ENCODE assay signal across 9 mouse cellular contexts in genomic region chr15:99583463-99584344, GRCm38 (mm10). TPM values are rescaled to one million over a fixed set of nuclear protein-coding genes. Genes with fewer than 3 reads are reported as not detected.
A peak's percentile ranks its signal among the peaks of the same experiment; 100 is the strongest.
DNase-seq lines count a peak whose midpoint lies in the region; ATAC-seq and TF ChIP-seq lines count a peak whose summit lies in the region.
"Had no signal": no experiment of that assay in that cellular context is flagged by ENCODE, and none has a peak within 500 bp of the region (broad histone marks: within the 10 kb centered on the region; RNA-seq: fewer than 3 reads in every experiment).

No protein-coding gene starts in this region.

- H3K4me2 ChIP-seq in embryonic facial prominence, embryonic 15.5 days (replicated peaks): peak overlapping the region; percentile 53
- H3K4me2 ChIP-seq in limb, embryonic 14.5 days (replicated peaks; ENCODE audit: low read depth, low read length, severe bottlenecking): peak overlapping the region; percentile 51
- H3K4me2 ChIP-seq in midbrain, embryonic 15.5 days: peak overlapping the region; percentile 53

- peaks cover 20% of the 10 kb centered on the region for H3K4me1 ChIP-seq in embryonic facial prominence, embryonic 15.5 days
- H3K4me1 ChIP-seq in hindbrain, embryonic 10.5 days (replicated peaks): peaks cover 35% of the 10 kb centered on the region
- peaks cover 13% of the 10 kb centered on the region; the same call in 1 of the 2 replicates for H3K4me1 ChIP-seq in limb, embryonic 14.5 days (ENCODE audit: control insufficient read depth, insufficient read depth, low read length)
- H3K4me1 ChIP-seq in midbrain, embryonic 15.5 days: peaks cover 22% of the 10 kb centered on the region

- no peaks in the 10 kb centered on the region for H3K36me3 ChIP-seq in embryonic facial prominence, embryonic 15.5 days
- H3K36me3 ChIP-seq in hindbrain, embryonic 10.5 days: no peaks in the 10 kb centered on the region
- H3K36me3 ChIP-seq in limb, embryonic 14.5 days (ENCODE audit: control insufficient read depth, insufficient read depth, low read length): no peaks in the 10 kb centered on the region
- H3K36me3 ChIP-seq in midbrain, embryonic 15.5 days (replicated peaks): no peaks in the 10 kb centered on the region

- WGBS in embryonic facial prominence, embryonic 15.5 days: 2% methylated on average over 53 of the region's 54 CpGs
- WGBS in hindbrain, embryonic 10.5 days: 2% methylated on average over 54 of the region's 54 CpGs
- WGBS in limb, embryonic 14.5 days: 1% methylated on average over 47 of the region's 54 CpGs
- WGBS in midbrain, embryonic 15.5 days: 3% methylated on average over 54 of the region's 54 CpGs

- no peak overlapping the region for H3K9ac ChIP-seq in embryonic facial prominence, embryonic 15.5 days
- no peak overlapping the region for H3K9ac ChIP-seq in limb, embryonic 14.5 days (ENCODE audit: low read depth, low read length, severe bottlenecking)
- peak overlapping the region; percentile 31; the same call in 1 of the 2 replicates for H3K9ac ChIP-seq in midbrain, embryonic 15.5 days

- H3K9me3 ChIP-seq in embryonic facial prominence, embryonic 15.5 days (replicated peaks): no peaks in the 10 kb centered on the region
- no peaks in the 10 kb centered on the region for H3K9me3 ChIP-seq in hindbrain, embryonic 10.5 days
- no peaks in the 10 kb centered on the region for H3K9me3 ChIP-seq in limb, embryonic 14.5 days (ENCODE audit: control insufficient read depth, low read length)
- no peaks in the 10 kb centered on the region for H3K9me3 ChIP-seq in midbrain, embryonic 15.5 days

- H3K4me3 ChIP-seq in embryonic facial prominence, embryonic 15.5 days (replicated peaks): peak overlapping the region; percentile 31
- peak overlapping the region; percentile 46 for H3K4me3 ChIP-seq in hindbrain, embryonic 10.5 days
- peak overlapping the region; percentile 32 for H3K4me3 ChIP-seq in limb, embryonic 14.5 days (replicated peaks; ENCODE audit: low read length)
- H3K4me3 ChIP-seq in midbrain, embryonic 15.5 days: peak overlapping the region; percentile 29

- no peak for ATAC-seq in embryonic facial prominence, embryonic 15.5 days (ENCODE audit: insufficient number of reproducible peaks, low FRiP score, low TSS enrichment, low read depth)
- 0 out of 2 replicates have a peak, but pooled peaks have one; percentile 20 for ATAC-seq in limb, embryonic 14.5 days (ENCODE audit: low FRiP score, low read depth)
- peak; percentile 52 for ATAC-seq in midbrain, embryonic 15.5 days (replicated peaks)

- peaks cover 95% of the 10 kb centered on the region for H3K27me3 ChIP-seq in embryonic facial prominence, embryonic 15.5 days
- peaks cover 100% of the 10 kb centered on the region for H3K27me3 ChIP-seq in hindbrain, embryonic 10.5 days (ENCODE audit: insufficient read depth, poor library complexity, severe bottlenecking)
- H3K27me3 ChIP-seq in limb, embryonic 14.5 days (ENCODE audit: control insufficient read depth, insufficient read depth, low read length): peaks cover 76% of the 10 kb centered on the region
- H3K27me3 ChIP-seq in midbrain, embryonic 15.5 days (replicated peaks): peaks cover 72% of the 10 kb centered on the region

- TF ChIP-seq POLR2A in limb, embryonic 14.5 days (IDR thresholded peaks at IDR 0.05; ENCODE audit: borderline replicate concordance, extremely low read depth, insufficient read depth, insufficient read length): no peak

- no peak overlapping the region for H3K27ac ChIP-seq in embryonic facial prominence, embryonic 15.5 days (replicated peaks)
- H3K27ac ChIP-seq in hindbrain, embryonic 10.5 days: peak overlapping the region; percentile 59
- H3K27ac ChIP-seq in limb, embryonic 14.5 days (replicated peaks; ENCODE audit: low read depth, low read length): no peak overlapping the region
- H3K27ac ChIP-seq in midbrain, embryonic 15.5 days: no peak overlapping the region

- peak; percentile 62 for DNase-seq in testis, postnatal 10 days (ENCODE audit: low spot score)
- DNase-seq in testis, postnatal 14 days (ENCODE audit: low spot score): no peak
- DNase-seq in hindbrain, embryonic 10.5 days (ENCODE audit: low spot score): peak; percentile 73
- peak; percentile 27 for DNase-seq in limb, embryonic 14.5 days (ENCODE audit: low spot score)
- no peak for DNase-seq in left cerebral cortex, adult 18-20 months (ENCODE audit: low spot score in 2 of 2)
- DNase-seq in c-Kit-positive CD71-positive TER-119-positive erythroid progenitor cells, embryonic 14.5 days (ENCODE audit: low spot score): no peak

RNA-seq across cellular contexts. Expression of gene Aqp2, which starts 4.8 kb away (rescaled TPM):
- polyA plus RNA-seq in embryonic facial prominence, embryonic 15.5 days (2015; fragmentation: Nextera tagmentation; extraction: Ambion mirVana): not detected in 2 replicates
- polyA plus RNA-seq in hindbrain, embryonic 10.5 days (2016; fragmentation: Nextera tagmentation; extraction: Ambion mirVana): not detected in 2 replicates
- not detected in 2 replicates for polyA plus RNA-seq in limb, embryonic 14.5 days (2012; rRNA removed)
- polyA plus RNA-seq in limb, embryonic 14.5 days (2014; fragmentation: Nextera tagmentation; extraction: Ambion mirVana): not detected in 2 replicates
- polyA plus RNA-seq in midbrain, embryonic 15.5 days (2015; fragmentation: Nextera tagmentation; extraction: Ambion mirVana): not detected in 2 replicates
- total RNA-seq in left cerebral cortex, adult 18-20 months (2021): not detected
- total RNA-seq: neutrophil, adult 5-6 weeks had no signal

RNA-seq across cellular contexts. Expression of gene Aqp5, which starts 6.9 kb away (rescaled TPM):
- 3.5 and 6.0 TPM in 2 replicates for polyA plus RNA-seq in embryonic facial prominence, embryonic 15.5 days (2015; fragmentation: Nextera tagmentation; extraction: Ambion mirVana)
- polyA plus RNA-seq in hindbrain, embryonic 10.5 days (2016; fragmentation: Nextera tagmentation; extraction: Ambion mirVana): 0.46 and 1.6 TPM in 2 replicates
- polyA plus RNA-seq in limb, embryonic 14.5 days (2012; rRNA removed): 0.26 TPM in 2 replicates
- polyA plus RNA-seq in limb, embryonic 14.5 days (2014; fragmentation: Nextera tagmentation; extraction: Ambion mirVana): 0.28 and 0.47 TPM in 2 replicates
- polyA plus RNA-seq in midbrain, embryonic 15.5 days (2015; fragmentation: Nextera tagmentation; extraction: Ambion mirVana): 1.3 and 1.4 TPM in 2 replicates
- total RNA-seq in left cerebral cortex, adult 18-20 months (2021): under 1 TPM in 1 of 2 experiments, not detected in 1; 0.30 TPM
- total RNA-seq: neutrophil, adult 5-6 weeks had no signal

RNA-seq across cellular contexts. Expression of gene Aqp6, which starts 17.5 kb away (rescaled TPM):
- polyA plus RNA-seq in embryonic facial prominence, embryonic 15.5 days (2015; fragmentation: Nextera tagmentation; extraction: Ambion mirVana): not detected in 2 replicates
- polyA plus RNA-seq in hindbrain, embryonic 10.5 days (2016; fragmentation: Nextera tagmentation; extraction: Ambion mirVana): 0.35 and 0.90 TPM in 2 replicates
- 0.03 TPM in 1 of 2 replicates, not detected in the other for polyA plus RNA-seq in limb, embryonic 14.5 days (2012; rRNA removed)
- polyA plus RNA-seq in limb, embryonic 14.5 days (2014; fragmentation: Nextera tagmentation; extraction: Ambion mirVana): not detected in 2 replicates
- polyA plus RNA-seq in midbrain, embryonic 15.5 days (2015; fragmentation: Nextera tagmentation; extraction: Ambion mirVana): 0.41 and 0.49 TPM in 2 replicates
- total RNA-seq in left cerebral cortex, adult 18-20 months (2021): under 1 TPM; 0.35 to 0.61 TPM
- total RNA-seq: neutrophil, adult 5-6 weeks had no signal

RNA-seq across cellular contexts. Expression of gene Faim2, which starts 55.7 kb away (rescaled TPM):
- polyA plus RNA-seq in embryonic facial prominence, embryonic 15.5 days (2015; fragmentation: Nextera tagmentation; extraction: Ambion mirVana): 3.3 and 7.3 TPM in 2 replicates
- polyA plus RNA-seq in hindbrain, embryonic 10.5 days (2016; fragmentation: Nextera tagmentation; extraction: Ambion mirVana): 0.63 and 1.1 TPM in 2 replicates
- 0.21 and 0.27 TPM in 2 replicates for polyA plus RNA-seq in limb, embryonic 14.5 days (2012; rRNA removed)
- 0.10 and 0.21 TPM in 2 replicates for polyA plus RNA-seq in limb, embryonic 14.5 days (2014; fragmentation: Nextera tagmentation; extraction: Ambion mirVana)
- polyA plus RNA-seq in midbrain, embryonic 15.5 days (2015; fragmentation: Nextera tagmentation; extraction: Ambion mirVana): 41.0 and 45.9 TPM in 2 replicates
- total RNA-seq in left cerebral cortex, adult 18-20 months (2021): 100 to 1,000 TPM; 451 to 453 TPM
- total RNA-seq: neutrophil, adult 5-6 weeks had no signal

Comparison
In these comparisons a context has a peak if more than half of its experiments do, and no peak if none do; other contexts are left out.
1. DNase-seq: peak in testis, postnatal 10 days (single experiment), hindbrain, embryonic 10.5 days (single experiment) and limb, embryonic 14.5 days (single experiment); none in testis, postnatal 14 days (single experiment), left cerebral cortex, adult 18-20 months (0 of 2) and c-Kit-positive CD71-positive TER-119-positive erythroid progenitor cells, embryonic 14.5 days (single experiment).
2. Peak in every context shown above with its lines, with median percentiles within 50 percentile points of each other: H3K4me2 ChIP-seq and H3K4me3 ChIP-seq.